Mouse (Mus musculus) olfactory bulb, adult 2 months (tissue): ENCODE measurements around the gene Cldn3.

Source experiments
- CTCF ChIP-seq: fragments of 200-500 bp; IDR thresholded peaks from 2 replicates; pipeline ENCODE4 v1.5.1; 2012; ENCODE audit warnings: low read depth, mild to moderate bottlenecking, low read length, moderate library complexity; ENCODE audit not compliant: insufficient read depth
- POLR2A ChIP-seq: fragments of 200-500 bp; IDR thresholded peaks from 2 replicates; pipeline ENCODE4 v1.6.1; 2012; ENCODE audit warnings: mild to moderate bottlenecking, low read depth, low read length, moderate library complexity; ENCODE audit not compliant: insufficient read depth

GRCm38 (mm10) chr5:134973526-134973925 lies 12.5 kb upstream of the Cldn3 start:
- TF ChIP-seq POLR2A (no peak), CTCF (no peak)
